Mouse (Mus musculus) ES-E14 (cell line): ENCODE measurements around the gene Ush2a.

Experiments
- HCFC1 ChIP-seq: IDR thresholded peaks from 2 replicates; pipeline ENCODE4 v1.6.1; 2012; ENCODE audit warnings: low read length, inconsistent platforms, borderline replicate concordance; ENCODE audit not compliant: insufficient read depth
- MAFK ChIP-seq: IDR thresholded peaks from 2 replicates; pipeline ENCODE4 v1.6.1; 2014; ENCODE audit warnings: mild to moderate bottlenecking, low read depth, low read length, inconsistent platforms; ENCODE audit not compliant: insufficient read depth

DNA sequence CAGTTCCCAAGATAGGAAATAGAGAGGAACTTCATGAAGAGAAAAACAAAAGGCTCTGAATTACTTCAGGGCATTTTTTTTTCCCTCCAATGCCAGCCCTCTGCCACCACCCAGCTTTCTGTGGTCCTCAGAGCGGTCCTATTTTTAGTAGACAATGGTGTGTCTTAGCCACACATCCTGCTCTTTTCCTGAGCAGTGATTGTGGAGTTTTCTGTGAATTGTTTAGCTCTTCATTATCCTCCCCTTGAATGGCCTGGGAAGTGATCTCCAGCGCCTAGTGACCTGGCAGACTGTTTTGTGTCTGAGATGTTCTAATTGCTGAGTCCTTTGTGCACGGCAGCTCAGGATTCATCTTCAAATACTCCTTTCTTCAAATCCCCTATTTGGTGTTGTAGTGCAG is 397.3 kb downstream of the Ush2a start:
- TF ChIP-seq MAFK (no peak), HCFC1 (no peak)
